Mouse (Mus musculus) left cerebral cortex, adult 11 months (tissue): ENCODE data around the gene Vps13d.

Source experiments
- DNase-seq: peaks from one replicate; pipeline ENCODE4 v3.0.0; 2022; ENCODE audit warnings: low spot score

Vps13d gene

DNA sequence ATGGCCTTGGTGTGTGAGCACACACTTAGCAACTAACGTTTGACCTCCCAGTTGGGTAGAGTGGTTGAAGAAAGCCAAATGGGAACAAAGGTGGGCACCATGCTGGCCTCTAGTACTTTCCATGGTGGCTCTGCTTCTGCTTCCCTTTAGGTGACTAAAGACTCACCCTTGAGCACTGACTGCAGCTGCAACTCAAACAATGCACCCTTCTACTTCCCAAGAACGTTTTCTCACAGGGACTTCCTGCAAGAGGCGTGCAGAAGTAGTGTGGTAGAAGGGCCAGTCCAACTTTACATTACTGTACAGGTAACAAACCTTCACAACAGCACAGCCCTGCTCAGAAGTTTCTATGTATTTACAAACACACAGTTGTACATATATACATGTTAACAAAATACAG lies 220.3 kb downstream of the Vps13d start:
- no peak for DNase-seq

DNA sequence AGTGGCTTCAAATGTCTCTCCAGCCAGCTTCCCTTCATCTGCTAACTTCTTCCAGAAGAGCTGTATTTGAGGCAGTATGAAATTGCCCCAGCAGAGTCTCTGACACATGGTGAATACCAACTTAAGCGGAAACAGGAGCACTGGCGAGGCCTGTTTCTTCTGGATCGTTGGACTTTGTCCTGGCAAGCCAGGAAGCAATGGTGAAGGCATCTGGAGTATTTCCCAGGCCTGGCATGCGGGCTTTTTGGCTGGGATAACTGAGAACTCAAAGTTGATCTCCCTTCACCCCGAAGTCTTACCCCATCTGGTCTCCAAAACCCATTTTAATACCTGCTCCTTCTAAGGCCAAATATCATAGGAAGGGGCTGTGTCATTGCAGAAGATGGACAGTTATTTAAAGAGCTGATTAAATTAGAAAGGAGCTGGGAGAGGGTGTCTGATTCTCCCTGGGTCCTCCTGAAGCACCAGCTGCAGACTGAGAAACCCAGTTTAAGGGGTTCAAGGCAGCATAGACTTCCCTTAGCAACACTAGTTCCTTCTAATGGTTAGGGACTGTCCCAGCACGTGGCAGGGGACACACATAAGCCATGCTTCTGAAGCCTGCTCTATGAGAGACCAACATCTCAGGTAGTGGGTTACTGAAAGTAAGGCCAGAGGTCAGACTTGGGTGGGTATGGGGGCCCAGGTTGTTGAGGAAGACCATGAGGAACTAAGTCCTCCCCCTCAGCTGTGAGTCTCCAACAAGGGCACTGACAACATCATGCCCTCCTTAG lies 221.7 kb downstream of the Vps13d start:
- no peak for DNase-seq

DNA sequence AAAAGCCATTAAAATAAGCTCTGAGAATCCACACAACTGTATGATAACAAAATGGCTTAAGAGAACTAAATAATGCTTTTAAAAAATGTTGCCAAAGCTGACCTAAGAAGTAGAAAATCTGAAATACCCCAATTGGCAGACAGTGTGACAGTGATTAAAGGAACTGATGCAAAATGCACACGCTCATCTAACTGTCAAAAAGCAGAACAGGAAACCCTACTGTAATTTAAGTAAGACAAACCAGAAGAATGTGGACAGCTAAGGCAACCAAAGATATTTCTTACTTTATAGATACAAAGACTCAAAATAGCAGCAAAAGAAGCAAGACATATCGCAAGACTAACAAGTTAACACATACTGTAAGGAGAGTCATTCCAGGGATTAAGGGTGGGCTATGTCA lies 223.8 kb downstream of the Vps13d start:
- no peak for DNase-seq

DNA sequence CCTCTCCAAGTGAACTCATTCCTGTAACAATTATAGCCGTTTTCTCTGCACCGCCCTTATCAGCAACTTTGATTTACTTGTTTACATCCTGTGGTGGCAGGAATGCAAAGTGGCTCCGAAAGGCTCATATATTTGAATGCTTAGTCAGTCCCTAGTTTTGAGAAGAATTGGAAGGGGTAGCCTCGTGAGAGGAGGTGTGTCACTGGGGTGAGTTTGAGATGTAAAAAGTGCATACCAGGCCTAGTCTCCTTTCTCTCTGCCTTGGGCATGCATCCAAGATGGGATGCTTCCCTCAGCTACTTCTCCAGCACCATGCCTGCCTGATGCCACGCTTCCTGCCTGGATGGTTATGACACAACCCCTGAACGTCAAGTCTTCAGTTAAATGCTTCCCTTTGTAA lies 225.8 kb downstream of the Vps13d start:
- no peak for DNase-seq

DNA sequence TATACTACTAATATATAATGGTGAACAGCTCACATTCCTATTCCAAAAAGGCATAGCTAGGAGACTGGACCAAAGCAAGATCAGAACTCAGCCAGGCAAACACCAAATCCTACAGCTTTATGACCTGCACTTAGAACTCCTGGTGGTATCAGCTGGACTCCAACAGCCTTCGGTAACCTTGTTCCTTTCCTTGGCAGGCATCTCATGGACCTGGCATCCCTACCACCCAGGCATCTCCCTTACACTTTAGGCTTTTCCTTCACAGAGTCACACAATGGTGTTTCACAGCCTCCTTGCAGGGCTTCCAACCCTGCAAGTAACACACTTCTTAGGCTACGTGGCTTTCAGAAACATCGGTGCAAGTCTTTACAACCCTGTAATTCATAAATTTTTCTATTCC lies 226.4 kb downstream of the Vps13d start:
- no peak for DNase-seq

DNA sequence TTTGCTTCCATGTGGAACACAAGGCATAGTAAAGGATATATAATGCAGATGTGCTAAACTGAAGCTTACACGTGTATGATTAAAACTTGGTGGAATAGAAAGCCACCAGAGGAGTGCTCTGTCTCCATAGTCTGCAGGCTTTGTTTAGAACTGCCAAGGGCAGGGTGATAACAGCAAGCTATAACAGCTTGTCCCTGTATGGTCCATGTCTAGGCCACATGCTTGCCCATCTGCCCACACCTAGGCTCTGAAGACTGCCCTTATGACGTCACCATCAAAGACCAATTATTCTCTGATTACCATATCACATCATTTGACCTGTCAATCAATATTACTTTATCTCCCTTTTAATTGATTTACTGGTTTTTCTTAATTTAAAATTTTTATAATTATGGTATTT lies 229.6 kb downstream of the Vps13d start:
- no peak for DNase-seq

DNA sequence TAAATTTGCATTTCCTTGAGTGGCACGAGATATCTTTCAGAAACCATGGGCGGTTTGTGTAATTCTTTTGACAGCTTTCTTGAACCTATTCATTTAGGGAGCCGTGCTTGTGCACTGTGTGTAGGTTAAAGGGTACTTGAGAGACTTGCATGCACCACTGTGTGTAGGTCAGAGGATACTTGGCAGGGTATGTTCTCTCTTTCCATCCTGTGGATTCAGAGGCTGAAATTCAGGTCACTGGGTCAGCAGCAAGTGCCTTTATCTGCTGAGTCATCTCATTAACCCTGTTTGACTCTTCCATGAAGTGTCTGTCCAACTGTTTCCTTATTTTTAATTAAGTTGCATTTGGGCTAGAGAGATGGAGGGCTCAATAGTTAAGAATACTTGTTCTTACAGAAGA lies 233.1 kb downstream of the Vps13d start:
- no peak for DNase-seq

DNA sequence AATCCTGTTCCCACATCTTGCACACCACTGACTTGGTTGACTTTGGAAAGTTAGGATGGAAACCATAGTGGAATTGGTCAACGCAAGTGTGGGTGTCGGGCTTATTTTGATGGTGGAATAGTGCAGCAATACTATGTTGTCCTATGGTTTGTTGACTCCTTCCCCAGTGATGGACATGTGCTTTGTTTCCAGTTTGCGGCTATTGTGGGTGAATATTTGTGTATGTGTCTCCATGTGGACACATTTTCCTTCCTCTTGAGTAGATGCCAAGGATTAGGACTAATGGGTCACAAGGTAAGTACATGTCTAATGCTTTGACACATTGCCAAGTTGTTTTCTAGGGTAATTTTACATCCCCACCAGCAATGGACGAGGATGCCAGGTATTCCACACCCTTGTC lies 233.6 kb downstream of the Vps13d start:
- no peak for DNase-seq

DNA sequence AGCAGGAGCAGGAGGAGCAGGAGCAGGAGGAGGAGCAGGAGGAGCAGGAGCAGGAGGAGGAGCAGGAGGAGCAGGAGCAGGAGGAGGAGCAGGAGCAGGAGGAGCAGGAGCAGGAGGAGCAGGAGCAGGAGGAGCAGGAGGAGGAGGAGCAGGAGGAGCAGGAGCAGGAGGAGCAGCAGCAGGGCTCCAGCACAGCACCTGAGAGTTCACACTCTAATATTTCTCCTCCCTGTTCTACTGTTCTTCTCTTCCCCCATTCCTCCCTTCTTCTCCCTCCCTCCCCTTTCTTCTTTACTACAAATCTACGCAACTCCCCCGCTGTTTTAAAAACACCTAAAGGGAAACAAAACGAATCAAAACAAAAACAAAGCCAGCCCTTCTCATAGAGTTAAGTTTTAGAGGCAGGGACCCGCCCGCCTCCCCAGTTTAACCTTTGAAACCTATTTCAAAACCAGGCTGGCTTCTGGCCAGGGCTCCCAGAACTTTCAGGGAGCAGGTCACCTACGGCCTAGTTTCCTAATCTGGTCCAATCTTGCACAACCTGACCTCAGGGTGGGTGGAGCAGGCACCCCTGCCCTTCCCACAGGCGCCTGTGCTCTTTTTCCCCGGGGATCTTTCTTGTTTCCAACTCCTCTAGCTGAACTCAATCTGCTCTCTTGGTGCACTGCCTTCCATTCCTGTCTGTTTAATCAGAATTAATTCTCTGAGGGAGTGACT lies 234.5 kb downstream of the Vps13d start:
- no peak for DNase-seq

DNA sequence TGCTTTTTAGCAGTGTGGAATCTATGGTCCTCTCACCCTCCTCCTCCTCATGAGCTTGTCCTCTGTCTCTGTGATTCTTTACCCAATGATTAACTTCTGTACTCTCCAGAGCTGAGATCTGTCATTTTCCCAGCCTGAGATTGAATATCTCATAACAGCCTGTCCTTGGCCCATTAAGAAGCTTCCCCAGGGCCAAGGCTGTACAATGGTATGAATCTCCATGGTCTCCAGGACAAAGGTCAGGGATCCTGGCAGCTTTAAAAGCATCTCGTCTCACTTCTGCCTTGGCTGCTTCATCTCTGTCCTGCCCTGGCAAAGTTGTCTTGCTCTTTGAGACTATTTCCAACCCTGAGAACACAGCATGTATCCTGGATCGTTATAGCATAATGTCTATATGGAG lies 237.1 kb downstream of the Vps13d start:
- no peak for DNase-seq

DNA sequence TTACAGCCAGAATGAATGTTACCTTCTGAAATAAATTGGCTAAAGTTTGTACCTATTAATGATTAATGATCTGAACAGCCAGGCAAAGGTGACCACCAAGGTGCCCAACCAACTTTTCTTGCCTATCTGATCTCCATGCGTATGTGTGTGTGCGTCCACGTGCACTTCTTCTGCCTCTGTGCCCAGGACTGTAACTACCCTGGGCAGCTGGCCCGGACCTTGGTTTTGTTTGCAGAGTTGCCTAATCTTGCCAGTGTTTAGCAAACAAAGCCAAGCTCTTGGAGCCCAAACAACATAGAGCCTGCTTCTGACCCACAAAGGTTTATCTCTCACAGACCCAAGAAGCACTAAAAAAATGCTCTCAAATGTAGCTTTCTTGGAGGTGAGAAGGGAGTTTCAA lies 237.6 kb downstream of the Vps13d start:
- no peak for DNase-seq

DNA sequence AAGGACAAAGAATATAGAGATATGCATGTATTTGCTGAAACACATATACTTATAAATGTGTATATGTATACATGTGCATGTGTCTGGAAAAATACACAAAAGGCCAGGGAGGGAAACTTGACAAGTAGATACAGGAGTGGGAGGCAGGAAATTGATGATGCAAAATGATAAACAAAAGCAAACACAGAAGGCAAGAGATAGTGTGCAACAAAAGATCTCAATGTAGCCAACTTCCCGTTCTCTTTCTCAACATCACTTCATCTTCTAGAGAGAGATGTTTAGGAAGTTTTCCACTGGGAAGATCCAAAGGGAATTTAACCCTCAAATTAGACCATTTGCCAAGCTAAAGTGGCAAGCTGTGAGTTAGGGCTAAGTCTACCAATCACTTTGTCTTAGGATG lies 238.5 kb downstream of the Vps13d start:
- DNase-seq = no peak

DNA sequence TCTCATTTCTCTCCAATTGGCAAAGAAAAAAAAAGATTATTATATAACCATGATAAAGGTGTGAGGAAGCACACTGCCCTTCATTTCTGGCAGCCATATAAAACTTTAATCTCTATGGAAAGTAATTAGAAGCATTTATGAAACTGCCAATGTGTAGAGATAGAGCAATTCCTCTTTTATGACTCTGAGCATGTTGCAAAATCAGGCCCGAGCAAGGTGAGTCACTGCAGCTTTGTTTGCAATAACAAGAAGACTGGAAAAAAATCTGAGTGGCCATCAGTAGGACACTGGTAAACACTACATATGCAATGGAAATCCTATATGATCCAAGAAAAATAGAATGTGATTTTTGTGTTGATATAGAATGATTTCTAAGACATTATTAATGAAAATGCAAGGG lies 238.9 kb downstream of the Vps13d start:
- DNase-seq = no peak

DNA sequence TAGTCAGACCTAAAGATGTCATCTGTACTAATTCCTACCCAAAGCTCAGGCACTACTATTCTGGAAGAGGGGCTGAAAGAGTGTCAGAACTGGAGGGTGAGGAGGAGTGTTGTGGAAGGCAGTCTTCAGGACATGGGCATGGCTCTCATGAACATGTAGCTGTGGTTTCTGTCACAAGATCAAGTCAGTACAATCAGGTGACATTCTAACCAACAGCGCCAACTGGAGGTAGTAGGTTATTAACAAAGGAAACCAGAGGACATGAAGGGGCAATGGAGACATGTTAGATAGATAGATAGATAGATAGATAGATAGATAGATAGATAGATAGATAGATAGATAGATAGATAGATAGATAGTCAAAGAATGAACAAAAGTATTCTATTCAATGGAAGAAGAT lies 241.4 kb downstream of the Vps13d start:
- DNase-seq = no peak

DNA sequence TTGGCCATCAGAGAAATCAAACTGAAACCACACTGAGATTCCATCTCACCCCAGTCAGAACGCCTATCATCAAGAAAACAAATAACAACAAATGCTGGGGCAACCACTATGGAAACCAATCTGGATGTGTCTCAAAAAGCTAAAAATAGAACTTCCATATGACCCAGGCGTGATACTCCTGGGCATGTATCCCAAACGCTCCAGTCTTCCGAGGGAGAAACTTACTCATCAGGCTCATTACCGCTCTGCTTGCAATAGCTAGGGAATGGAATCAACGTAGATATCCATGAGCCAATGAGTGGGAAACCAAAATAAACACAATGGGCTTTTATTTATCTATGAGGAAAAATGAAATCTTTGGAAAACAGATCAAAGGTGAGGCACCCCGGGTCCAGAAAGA lies 242.9 kb downstream of the Vps13d start:
- DNase-seq = no peak

DNA sequence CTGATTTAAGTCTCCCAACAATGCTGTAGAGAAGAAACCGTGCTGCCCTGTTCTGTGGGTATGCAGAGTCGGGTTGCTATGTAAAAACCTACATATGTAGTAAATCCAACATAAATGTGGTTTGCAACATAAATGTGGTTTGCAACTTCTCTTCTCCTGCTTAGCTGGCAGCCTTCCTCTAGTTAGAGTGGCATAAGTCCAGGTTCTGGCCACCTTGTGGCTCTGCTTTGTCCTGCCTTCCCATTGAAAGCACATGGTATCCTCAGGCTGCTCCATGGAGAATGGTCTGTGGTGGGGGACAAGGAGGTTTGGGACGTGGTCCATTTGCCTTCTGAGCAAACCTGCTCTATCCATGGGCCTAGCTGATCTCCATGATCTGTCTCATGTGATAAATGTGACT lies 243.9 kb downstream of the Vps13d start:
- DNase-seq = no peak

DNA sequence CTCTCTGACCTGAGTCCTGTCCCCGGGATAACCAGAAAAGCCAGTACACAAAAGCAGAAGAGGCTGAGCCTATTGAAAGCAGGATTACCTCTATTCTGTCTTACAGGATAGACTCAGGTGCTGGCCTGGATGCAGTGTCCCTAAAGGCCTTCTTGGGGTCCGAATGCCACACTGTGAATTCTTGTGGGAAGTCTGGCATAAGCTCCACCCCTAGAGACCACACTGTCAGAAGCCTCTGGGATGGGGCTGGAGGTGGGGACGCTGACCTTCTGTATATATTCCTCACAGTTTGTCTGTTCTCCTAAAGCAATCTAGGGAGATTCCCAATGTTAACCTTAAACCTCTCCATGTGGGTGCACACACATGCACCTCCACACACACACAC lies 244.5 kb downstream of the Vps13d start:
- no peak for DNase-seq

DNA sequence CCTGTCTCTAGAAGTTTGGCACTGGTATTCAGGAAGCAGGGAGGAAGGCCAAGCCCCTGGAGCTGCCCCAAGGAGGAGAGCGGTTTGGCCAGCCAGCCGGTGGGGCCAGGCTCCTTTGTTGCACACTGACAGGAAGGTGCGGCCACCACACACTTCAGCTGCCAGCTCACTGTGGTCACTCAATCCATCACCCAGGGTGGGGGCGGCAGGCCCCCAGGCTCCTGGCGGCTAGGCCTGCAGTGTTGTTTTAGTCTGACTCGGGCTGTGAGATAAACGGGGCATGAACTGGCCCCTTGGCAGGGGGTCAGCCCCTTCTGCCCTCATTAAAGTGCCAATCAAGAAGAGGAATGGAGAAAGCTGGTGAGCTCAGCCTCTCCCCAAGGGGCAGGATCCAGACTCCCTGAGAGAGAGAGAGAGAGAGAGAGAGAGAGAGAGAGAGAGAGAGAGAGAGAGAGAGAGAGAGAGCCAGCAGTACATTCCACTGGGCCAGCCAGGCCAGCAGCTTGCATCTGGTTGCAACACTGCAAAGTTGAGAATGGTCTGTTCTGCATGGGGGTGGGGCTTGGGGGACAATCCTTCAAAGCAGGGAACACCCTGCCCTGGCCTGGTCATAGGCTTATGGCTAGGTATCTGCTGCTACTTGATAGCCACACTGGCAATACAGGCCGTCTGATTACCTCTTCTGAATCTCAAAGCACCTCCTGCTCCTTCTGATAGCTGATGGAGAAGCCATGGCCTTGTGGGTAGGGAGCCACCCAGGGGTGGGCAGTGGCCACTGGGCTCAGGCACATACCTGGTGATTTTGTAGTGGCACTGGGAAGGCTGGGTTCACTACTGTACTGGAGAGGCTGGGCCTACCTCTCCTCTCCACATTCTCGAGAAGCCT lies 245.1 kb downstream of the Vps13d start:
- DNase-seq = no peak

DNA sequence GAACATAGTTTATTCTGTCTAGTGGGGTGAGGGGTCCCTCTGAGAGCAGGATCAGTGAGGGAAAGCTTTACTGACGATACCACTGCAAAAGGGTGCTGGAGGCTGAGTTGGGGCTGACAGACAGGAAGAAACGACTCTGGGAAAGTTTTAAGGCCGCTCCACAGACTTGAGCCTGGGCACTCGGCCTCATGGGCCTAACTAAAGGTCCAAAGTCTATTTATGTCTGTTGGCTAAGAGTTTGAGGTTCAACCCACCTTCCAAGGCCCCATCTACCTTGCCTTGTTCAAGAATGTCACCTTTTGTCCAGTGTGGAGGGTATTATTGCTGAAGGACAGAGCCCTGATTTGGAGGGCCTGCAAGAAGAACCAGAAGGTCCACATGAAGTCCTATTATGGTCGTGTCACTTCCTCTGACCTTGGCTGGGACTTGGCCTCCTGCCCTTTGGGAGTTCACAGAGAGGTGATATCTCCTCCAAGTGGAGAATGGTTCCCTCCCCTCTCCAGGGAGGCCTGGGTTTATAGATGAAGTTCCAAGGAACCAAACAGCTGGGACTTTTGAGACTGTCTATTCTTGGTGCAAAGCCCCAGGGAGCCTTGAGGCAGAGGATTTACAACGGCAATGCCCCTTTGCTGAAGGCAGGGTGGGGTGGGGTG lies 246.9 kb downstream of the Vps13d start:
- no peak for DNase-seq

DNA sequence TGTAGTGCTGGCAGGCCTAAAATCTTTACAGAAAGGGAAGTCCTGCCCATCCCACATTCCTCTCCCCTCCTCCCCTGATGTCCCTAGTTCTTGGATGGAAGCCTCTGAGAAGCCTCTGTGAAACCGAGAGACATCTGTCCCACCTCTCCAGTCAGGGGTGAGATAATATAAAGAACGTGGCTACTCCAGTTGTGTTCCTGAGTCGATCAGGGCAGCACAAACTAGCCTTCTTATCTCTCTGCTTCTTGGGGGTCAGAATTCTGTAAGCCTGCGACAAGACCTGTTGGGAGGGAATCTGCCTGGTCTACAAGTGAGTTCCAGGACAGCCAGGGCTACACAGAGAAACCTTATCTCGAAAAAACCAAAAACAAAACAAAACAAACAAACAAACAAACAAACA lies 251.5 kb downstream of the Vps13d start:
- no peak for DNase-seq

DNA sequence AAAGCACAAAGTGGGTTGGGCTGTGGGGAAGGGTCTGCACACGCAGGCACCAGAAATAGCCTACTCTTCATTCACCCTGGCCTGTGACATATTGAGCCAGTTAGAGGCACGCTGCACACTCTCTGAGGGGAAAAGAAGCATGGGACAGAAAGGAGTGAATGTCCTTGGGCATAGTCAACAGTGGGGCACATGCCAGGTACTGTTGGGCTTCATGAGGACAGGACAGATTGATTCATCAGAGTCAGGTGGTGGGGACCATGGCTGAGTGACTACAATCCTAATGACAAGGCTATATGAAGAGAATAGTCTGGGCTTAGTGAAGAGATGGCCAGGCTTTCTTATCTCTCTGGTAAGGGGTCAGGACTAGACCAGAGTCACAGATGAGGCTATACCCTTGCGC lies 252.4 kb downstream of the Vps13d start:
- no peak for DNase-seq

DNA sequence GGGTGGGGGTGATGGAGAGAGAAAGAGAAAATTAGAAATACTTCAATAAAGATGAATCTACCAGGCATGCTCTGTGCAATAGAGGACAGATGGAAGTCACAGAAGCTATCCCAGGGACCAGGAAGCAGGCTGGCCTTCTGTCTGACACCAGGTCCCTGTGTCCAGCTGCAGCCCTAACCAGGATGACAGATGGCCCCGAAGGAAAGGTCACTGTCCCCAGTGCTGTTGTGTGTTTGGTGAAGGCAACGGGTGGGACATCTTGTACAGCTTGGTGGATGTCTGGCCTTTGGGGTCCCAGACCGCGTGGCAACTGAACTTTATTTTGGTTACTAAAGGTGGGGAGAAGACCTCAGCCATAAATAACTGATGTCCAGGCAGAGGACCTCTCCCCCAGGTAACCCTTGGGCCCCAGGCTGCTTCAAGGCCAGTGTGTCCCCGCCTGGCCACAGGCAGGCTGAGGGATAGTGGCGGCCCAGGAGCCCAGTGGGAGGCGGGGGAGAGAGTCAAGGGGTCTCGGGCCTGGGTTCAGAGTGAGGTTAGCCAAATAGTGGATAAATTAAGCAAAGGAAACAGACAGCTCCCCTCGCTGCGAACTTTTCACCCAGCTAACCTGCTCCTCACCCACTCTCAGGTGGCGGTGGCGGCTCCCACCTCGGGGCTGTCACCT lies 253.9 kb downstream of the Vps13d start:
- DNase-seq = no peak
